Mouse (Mus musculus) intestine, postnatal 0 days (tissue): ENCODE measurements at regions not wholly inside any gene's neighbourhood (a gene's known extent, or its start where the extent isn't known, plus 50 kb on each side); places are given as distances from the start of the nearest gene placed in this dataset.
"Not testable (repeated sequence)": the region's sequence is repeated elsewhere in the genome, so short reads cannot be mapped to it uniquely, and the experiment has no call there.

ENCODE experiments used
- ATAC-seq: fragments of 200-750 bp; cut with Nextera tagmentation; 2 replicates; pipeline ENCODE4 v1.8.0; 2017; ENCODE audit warnings: mild to moderate bottlenecking, moderate TSS enrichment, moderate library complexity
- H3K27ac ChIP-seq: fragments of 300-500 bp; sonication (generic); 2 replicates; pipeline ENCODE4 v1.5.1; 2014; ENCODE audit warnings: mild to moderate bottlenecking, low read depth, low read length, moderate library complexity
- H3K27me3 ChIP-seq: fragments of 300-500 bp; sonication (generic); replicated peaks from 2 replicates; pipeline ENCODE4 v1.6.1; 2014; ENCODE audit warnings: low read length, mixed read lengths; ENCODE audit not compliant: control insufficient read depth, insufficient read depth
- H3K36me3 ChIP-seq: fragments of 300-500 bp; sonication (generic); 2 replicates; pipeline ENCODE4 v1.6.1; 2014; ENCODE audit warnings: mild to moderate bottlenecking, moderate library complexity; ENCODE audit not compliant: control insufficient read depth, insufficient read depth
- H3K4me1 ChIP-seq: fragments of 300-500 bp; sonication (generic); replicated peaks from 2 replicates; pipeline ENCODE4 v1.6.1; 2014; ENCODE audit warnings: antibody characterized with exemption, low read length, mixed read lengths; ENCODE audit not compliant: control insufficient read depth, insufficient read depth
- H3K4me2 ChIP-seq: fragments of 300-500 bp; sonication (generic); replicated peaks from 2 replicates; pipeline ENCODE4 v1.6.1; 2014; ENCODE audit warnings: low read depth, mild to moderate bottlenecking, moderate library complexity
- H3K4me3 ChIP-seq: fragments of 300-500 bp; sonication (generic); 2 replicates; pipeline ENCODE4 v1.5.1; 2014; ENCODE audit warnings: low read depth, low read length
- H3K9ac ChIP-seq: fragments of 300-500 bp; sonication (generic); 2 replicates; pipeline ENCODE4 v1.6.1; 2014; ENCODE audit warnings: mild to moderate bottlenecking, low read depth, low read length
- H3K9me3 ChIP-seq: fragments of 300-500 bp; sonication (generic); 2 replicates; pipeline ENCODE4 v1.6.1; 2016; ENCODE audit warnings: mixed run types; ENCODE audit not compliant: control insufficient read depth
- CTCF ChIP-seq: sonication (generic); IDR thresholded peaks from 2 replicates; pipeline ENCODE4 v1.5.1; 2016; ENCODE audit warnings: low read depth, mild to moderate bottlenecking, control low read depth, antibody characterized with exemption, moderate library complexity
- WGBS: fragments of 180-500 bp; shearing (Covaris S2); extraction: QIAGEN DNeasy Blood & Tissue Kit; methylation state at CpG from one replicate; pipeline ENCODE4 v1.1.7; 2014; 5-methylcytosine and 5-hydroxymethylcytosine counted together

GRCm38 (mm10) chr11:41090391-41090900, 335.3 kb upstream of the Ccng1 start:
- not testable (repeated sequence) for H3K4me1 ChIP-seq, H3K4me3 ChIP-seq, H3K4me2 ChIP-seq, H3K27me3 ChIP-seq, H3K36me3 ChIP-seq, ATAC-seq, H3K9me3 ChIP-seq, H3K27ac ChIP-seq, H3K9ac ChIP-seq
- 92% methylated on average over 10 of the region's 14 CpGs for WGBS

- TF ChIP-seq CTCF, result no peak
- H3K9ac ChIP-seq, result no peak overlapping the region
- no peak for ATAC-seq
- no peak overlapping the region for H3K27ac ChIP-seq
- 69% methylated on average over 3 of the region's 3 CpGs for WGBS
- H3K9me3 ChIP-seq, result no peaks in the 10 kb centered on the region
- no peaks in the 10 kb centered on the region for H3K36me3 ChIP-seq
- H3K4me3 ChIP-seq, result no peak overlapping the region
- no peaks in the 10 kb centered on the region for H3K4me1 ChIP-seq
- no peaks in the 10 kb centered on the region for H3K27me3 ChIP-seq
- no peak overlapping the region for H3K4me2 ChIP-seq
Measured at GRCm38 (mm10) chr11:41063570-41063969, 308.5 kb upstream of the Ccng1 start.

GRCm38 (mm10) chr11:41057796-41058195, 302.7 kb upstream of the Ccng1 start:
- Histone ChIP-seq H3K27me3 (no peaks in the 10 kb centered on the region), H3K27ac (no peak overlapping the region), H3K9ac (no peak overlapping the region), H3K4me3 (no peak overlapping the region), H3K36me3 (no peaks in the 10 kb centered on the region), H3K4me2 (no peak overlapping the region), H3K4me1 (no peaks in the 10 kb centered on the region), H3K9me3 (no peaks in the 10 kb centered on the region)
- no peak for TF ChIP-seq CTCF
- ATAC-seq, result no peak
- 75% methylated on average over 3 of the region's 3 CpGs for WGBS

- H3K27me3 ChIP-seq, result no peaks in the 10 kb centered on the region
- H3K27ac ChIP-seq, result no peak overlapping the region
- no peak overlapping the region for H3K4me2 ChIP-seq
- no peaks in the 10 kb centered on the region for H3K36me3 ChIP-seq
- H3K4me1 ChIP-seq, result no peaks in the 10 kb centered on the region
- no peak for ATAC-seq
- H3K4me3 ChIP-seq, result no peak overlapping the region
- WGBS, result 75% methylated on average over 2 of the region's 2 CpGs
- H3K9me3 ChIP-seq, result no peaks in the 10 kb centered on the region
- no peak for TF ChIP-seq CTCF
- H3K9ac ChIP-seq, result no peak overlapping the region
Measured at GRCm38 (mm10) chr11:41030018-41030417, 274.9 kb upstream of the Ccng1 start.

- 64% methylated on average over 3 of the region's 3 CpGs for WGBS
- ATAC-seq, result no peak
- no peak overlapping the region for H3K27ac ChIP-seq
Measured at GRCm38 (mm10) chr11:41010096-41010495, 255.0 kb upstream of the Ccng1 start.

GRCm38 (mm10) chr11:40972806-40973205, 217.7 kb upstream of the Ccng1 start:
- Histone ChIP-seq H3K36me3 (no peaks in the 10 kb centered on the region), H3K9ac (no peak overlapping the region), H3K4me2 (no peak overlapping the region), H3K27me3 (no peaks in the 10 kb centered on the region), H3K4me3 (no peak overlapping the region), H3K4me1 (no peaks in the 10 kb centered on the region), H3K27ac (no peak overlapping the region), H3K9me3 (no peaks in the 10 kb centered on the region)
- no peak for ATAC-seq
- WGBS, result 74% methylated on average over 2 of the region's 2 CpGs
- TF ChIP-seq CTCF, result no peak

More at GRCm38 (mm10) chr11:41010096-41010495, 255.0 kb upstream of the Ccng1 start:
- no peak overlapping the region for H3K4me3 ChIP-seq
- H3K4me2 ChIP-seq, result no peak overlapping the region
- no peaks in the 10 kb centered on the region for H3K27me3 ChIP-seq
- H3K9me3 ChIP-seq, result no peaks in the 10 kb centered on the region
- no peaks in the 10 kb centered on the region for H3K36me3 ChIP-seq
- no peak overlapping the region for H3K9ac ChIP-seq
- no peak for TF ChIP-seq CTCF
- no peaks in the 10 kb centered on the region for H3K4me1 ChIP-seq

GRCm38 (mm10) chr11:40927168-40927567, 172.1 kb upstream of the Ccng1 start:
- H3K4me3 ChIP-seq, result peak overlapping the region; percentile 19; the same call in 1 of the 2 replicates
- 3% methylated on average over 12 of the region's 12 CpGs for WGBS
- H3K27ac ChIP-seq, result no peak overlapping the region
- no peaks in the 10 kb centered on the region for H3K9me3 ChIP-seq
- no peak overlapping the region for H3K9ac ChIP-seq
- peak; percentile 83 for TF ChIP-seq CTCF
- no peak for ATAC-seq
- H3K4me1 ChIP-seq, result no peaks in the 10 kb centered on the region
- H3K36me3 ChIP-seq, result no peaks in the 10 kb centered on the region
- H3K27me3 ChIP-seq, result no peaks in the 10 kb centered on the region
- H3K4me2 ChIP-seq, result peak overlapping the region; percentile 56
